ENCODE assay signal across 7 mouse cellular contexts in genomic region chr17:8147439-8148316, GRCm38 (mm10). TPM values are rescaled to one million over a fixed set of nuclear protein-coding genes. Genes with fewer than 3 reads are reported as not detected.
A peak's percentile ranks its signal among the peaks of the same experiment; 100 is the strongest.
DNase-seq lines count a peak whose midpoint lies in the region; ATAC-seq lines count a peak whose summit lies in the region.
"Not testable (repeated sequence)": the region's sequence is repeated elsewhere in the genome, so short reads cannot be mapped to it uniquely, and the experiment has no call there.

Gm49673 (minus strand) TSS chr17:8147788.
Rnaset2a (minus strand) TSS chr17:8148097.

- H3K27me3 ChIP-seq in hindbrain, embryonic 15.5 days; limb, embryonic 11.5 days (ENCODE audit: control insufficient read depth, insufficient read depth, low read length): not testable (repeated sequence)

- not testable (repeated sequence) for H3K27ac ChIP-seq in hindbrain, embryonic 15.5 days (replicated peaks); limb, embryonic 11.5 days (replicated peaks; ENCODE audit: low read depth, low read length)

- WGBS in hindbrain, embryonic 15.5 days = under 1% methylated on average over 57 of the region's 67 CpGs
- WGBS in limb, embryonic 11.5 days = under 1% methylated on average over 39 of the region's 67 CpGs

- H3K4me3 ChIP-seq in hindbrain, embryonic 15.5 days = peak within 1 kb of the TSS; percentile 55
- peak within 1 kb of the TSS; percentile 42 for H3K4me3 ChIP-seq in limb, embryonic 11.5 days (ENCODE audit: low read depth, low read length)

- not testable (repeated sequence) for H3K9me3 ChIP-seq in hindbrain, embryonic 15.5 days; limb, embryonic 11.5 days (ENCODE audit: control insufficient read depth, low read length)

- peak; percentile 65 for DNase-seq in T-cell, adult 2 months (ENCODE audit: low spot score)
- DNase-seq in embryo, embryonic 10 days (ENCODE audit: low spot score) = peak; percentile 31
- peak; percentile 10 for DNase-seq in gastrocnemius, postnatal 10 days
- peak; percentile 43 for DNase-seq in limb, embryonic 11.5 days (ENCODE audit: low spot score)
- peak; percentile 56 for DNase-seq in retina, postnatal 1 day

- peak within 1 kb of the TSS; percentile 35; the same call in 1 of the 2 replicates for H3K9ac ChIP-seq in hindbrain, embryonic 15.5 days
- H3K9ac ChIP-seq in limb, embryonic 11.5 days (ENCODE audit: low read length) = peak within 1 kb of the TSS; percentile 71

- H3K4me1 ChIP-seq in hindbrain, embryonic 15.5 days (replicated peaks); limb, embryonic 11.5 days (ENCODE audit: control insufficient read depth, insufficient read depth, low read length): not testable (repeated sequence)

- H3K4me2 ChIP-seq in hindbrain, embryonic 15.5 days = peak within 1 kb of the TSS; percentile 70
- H3K4me2 ChIP-seq in limb, embryonic 11.5 days (ENCODE audit: low read depth, severe bottlenecking) = peak within 1 kb of the TSS; percentile 37

- H3K36me3 ChIP-seq in hindbrain, embryonic 15.5 days; limb, embryonic 11.5 days (ENCODE audit: control insufficient read depth, insufficient read depth, low read length): not testable (repeated sequence)

- ATAC-seq in hindbrain, embryonic 15.5 days (ENCODE audit: low FRiP score, low read depth) = peak; percentile 97
- peak; percentile 98 for ATAC-seq in limb, embryonic 11.5 days (ENCODE audit: insufficient number of reproducible peaks, low FRiP score, low TSS enrichment, low read depth)
- ATAC-seq in megakaryocyte progenitor cell, adult 5-6 weeks (replicated peaks; ENCODE audit: poor library complexity) = peak; percentile 96

RNA-seq across cellular contexts. Expression of gene Gm49673, which starts in this region (rescaled TPM):
- total RNA-seq in gastrocnemius, postnatal 10 days (2021) = under 1 TPM; 0.23 to 0.26 TPM
- polyA plus RNA-seq in hindbrain, embryonic 15.5 days (2015; fragmentation: Nextera tagmentation; extraction: Ambion mirVana) = 0.57 TPM in 1 of 2 replicates, not detected in the other
- 0.35 TPM in 1 of 2 replicates, not detected in the other for polyA plus RNA-seq in limb, embryonic 11.5 days (2014; fragmentation: Nextera tagmentation; extraction: Ambion mirVana)
- not detected in 2 replicates for total RNA-seq in megakaryocyte progenitor cell, adult 5-6 weeks (2015)
- total RNA-seq in megakaryocyte progenitor cell, adult 5-6 weeks (2017) = not detected in 2 replicates

RNA-seq across cellular contexts. Expression of gene Rnaset2a, which starts in this region (rescaled TPM):
- total RNA-seq in gastrocnemius, postnatal 10 days (2021) = 10 to 100 TPM; 15.6 to 19.2 TPM
- polyA plus RNA-seq in hindbrain, embryonic 15.5 days (2015; fragmentation: Nextera tagmentation; extraction: Ambion mirVana) = 17.6 and 17.7 TPM in 2 replicates
- polyA plus RNA-seq in limb, embryonic 11.5 days (2014; fragmentation: Nextera tagmentation; extraction: Ambion mirVana) = 20.4 and 21.2 TPM in 2 replicates
- total RNA-seq in megakaryocyte progenitor cell, adult 5-6 weeks (2015) = 73.9 and 79.4 TPM in 2 replicates
- 72.3 and 80.8 TPM in 2 replicates for total RNA-seq in megakaryocyte progenitor cell, adult 5-6 weeks (2017)

Comparison
In these comparisons a context has a peak if more than half of its experiments do, and no peak if none do; other contexts are left out.
1. DNase-seq: peak in every context shown above with its lines; median percentile 65 in T-cell, adult 2 months; 56 in retina, postnatal 1 day; 43 in limb, embryonic 11.5 days; 31 in embryo, embryonic 10 days; 10 in gastrocnemius, postnatal 10 days.